Mouse (Mus musculus): ENCODE measurements at regions not wholly inside any gene's neighbourhood (a gene's known extent, or its start where the extent isn't known, plus 50 kb on each side); places are given as distances from the start of the nearest gene placed in this dataset.

DNA sequence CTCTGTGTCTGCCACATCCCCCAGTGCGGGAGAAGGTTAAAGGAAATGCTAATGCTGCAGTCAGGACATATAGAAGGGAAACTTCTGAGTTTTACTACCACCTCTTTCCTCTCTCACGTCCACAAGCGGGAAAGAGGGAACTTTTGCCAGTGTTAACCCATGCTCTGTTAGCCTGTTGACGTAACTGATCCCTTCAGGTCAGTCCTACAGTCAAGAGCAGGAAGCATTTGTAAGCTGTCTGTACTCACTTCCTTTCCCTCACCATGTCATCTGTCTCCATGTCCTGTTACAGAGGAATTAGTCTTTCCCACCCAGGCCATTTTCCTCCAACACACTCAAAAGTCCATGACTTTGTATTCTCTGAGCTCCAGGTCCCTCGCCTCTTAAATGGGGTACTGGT is 62.5 kb upstream of the 1700025G04Rik start:
- ATAC-seq (ENCODE audit: low FRiP score): no peak
- 89% methylated on average over 5 of the region's 5 CpGs for WGBS
- Histone ChIP-seq H3K4me1 (replicated peaks) (no peaks in the 10 kb centered on the region), H3K4me2 (no peak overlapping the region), H3K4me3 (no peak overlapping the region), H3K27me3 (no peaks in the 10 kb centered on the region), H3K27ac (no peak overlapping the region), H3K9me3 (no peaks in the 10 kb centered on the region), H3K36me3 (no peaks in the 10 kb centered on the region), H3K9ac (no peak overlapping the region)

DNA sequence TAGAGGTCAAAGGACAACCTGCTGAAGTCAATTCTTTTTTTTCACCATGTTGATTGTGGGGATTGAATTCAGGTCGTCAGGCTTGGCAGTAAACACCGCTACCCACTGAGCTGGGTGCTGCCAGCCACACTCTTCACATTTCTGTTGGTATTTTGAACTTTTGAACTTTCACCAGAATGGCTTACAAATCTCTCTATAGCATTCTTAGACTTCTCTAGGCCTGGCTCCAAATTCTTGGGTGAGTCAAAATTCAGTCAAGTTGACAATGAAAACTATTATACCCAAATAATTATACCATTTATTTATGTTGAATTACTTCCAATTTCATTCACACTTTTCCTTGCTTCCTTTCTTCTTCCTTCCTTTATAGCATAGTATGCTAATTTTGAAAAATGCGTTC is 58.8 kb upstream of the 1700025G04Rik start:
- Histone ChIP-seq H3K36me3 (no peaks in the 10 kb centered on the region), H3K9ac (no peak overlapping the region), H3K9me3 (0 out of 2 replicates have a peak, but pooled peaks cover 10% of the 10 kb centered on the region), H3K27ac (no peak overlapping the region), H3K27me3 (no peaks in the 10 kb centered on the region), H3K4me2 (no peak overlapping the region), H3K4me3 (no peak overlapping the region), H3K4me1 (replicated peaks) (no peaks in the 10 kb centered on the region)
- no peak for ATAC-seq (ENCODE audit: low FRiP score)
- WGBS: 75% methylated on average over 3 of the region's 3 CpGs

DNA sequence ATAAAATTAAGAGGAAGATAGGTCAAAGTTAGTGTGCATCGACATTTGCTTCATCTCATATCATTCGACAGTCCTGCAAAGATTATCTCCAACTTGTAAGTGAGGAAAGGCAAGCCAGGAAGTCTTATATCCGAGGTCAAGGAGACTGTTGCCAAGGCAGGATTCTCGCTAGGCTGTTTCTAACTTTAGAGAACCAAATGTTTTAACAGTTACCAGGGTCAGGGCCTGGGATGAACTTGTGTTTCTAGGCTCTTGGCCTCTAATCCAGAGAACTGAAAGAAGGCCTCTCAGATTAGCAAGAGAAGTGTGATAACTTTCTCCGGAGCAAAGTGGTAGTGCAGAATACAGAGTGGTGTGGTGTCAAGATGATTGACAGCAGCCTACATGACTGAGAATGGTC is 50.2 kb upstream of the 1700025G04Rik start:
- WGBS: 87% methylated on average over 5 of the region's 5 CpGs
- H3K27ac ChIP-seq: no peak overlapping the region
- H3K9me3 ChIP-seq: no peaks in the 10 kb centered on the region; the same call in 1 of the 2 replicates
- no peaks in the 10 kb centered on the region for H3K27me3 ChIP-seq
- 0 out of 2 replicates have a peak, but pooled peaks cover 3% of the 10 kb centered on the region for H3K36me3 ChIP-seq
- no peak overlapping the region for H3K9ac ChIP-seq
- H3K4me3 ChIP-seq: no peak overlapping the region
- no peaks in the 10 kb centered on the region for H3K4me1 ChIP-seq (replicated peaks)
- no peak for ATAC-seq (ENCODE audit: low FRiP score)
- no peak overlapping the region for H3K4me2 ChIP-seq

Measured in hindbrain, embryonic 13.5 days (tissue).